Mouse (Mus musculus): ENCODE measurements around the gene Clk3.

Gene Clk3

DNA sequence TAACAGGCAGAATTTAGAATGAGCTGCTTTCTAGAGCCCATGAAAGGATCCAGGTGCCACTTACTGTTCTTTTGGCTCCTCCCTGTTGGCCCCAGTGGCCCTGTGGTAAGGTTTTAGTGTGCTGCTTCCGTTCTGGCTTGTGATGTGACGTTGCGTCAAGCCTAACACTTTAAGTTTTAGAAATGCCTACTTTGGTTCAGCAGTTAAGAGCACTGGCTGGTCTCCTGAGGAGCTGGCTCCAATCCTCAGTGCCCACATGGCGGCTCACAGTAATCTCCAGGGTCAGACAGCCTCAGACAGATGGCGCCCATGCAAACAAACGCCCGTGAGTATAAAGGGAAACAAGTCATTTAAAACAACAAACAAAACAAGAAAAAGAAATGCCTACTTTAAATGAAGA is 47.3 kb downstream of the Clk3 start:
- POLR2A ChIA-PET, result interaction anchor here in 2 of 4 experiments (1.4 to 2.5 kb wide), 3 partner anchors 10 to 11 kb away, joined by 4 to 9 read pairs (median 6); partner anchors contain the start of gene Edc3 (in 2 of the 2)

DNA sequence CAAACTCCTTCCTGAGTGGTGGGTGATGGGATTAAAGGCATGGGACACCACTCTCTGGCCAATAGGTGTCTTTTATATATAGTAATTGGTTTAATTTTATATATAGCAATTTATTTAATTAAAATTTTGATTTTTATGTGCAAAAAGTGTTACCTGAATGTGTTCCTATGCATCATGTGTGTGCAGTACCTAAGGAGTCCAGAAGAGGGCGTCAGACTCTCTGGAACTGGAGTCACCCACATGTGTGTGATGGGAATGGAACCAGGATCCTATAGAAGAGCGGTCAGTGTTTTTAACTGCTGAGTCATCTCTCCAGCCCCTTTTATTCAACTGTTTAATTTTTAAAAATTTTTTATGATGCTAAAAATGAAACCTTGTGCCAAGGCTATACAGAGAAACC is 53.5 kb downstream of the Clk3 start:
- ChIA-PET CTCF (no interaction called here), POLR2A (interaction anchor here in 2 of 4 experiments (1.0 to 1.2 kb wide), 2 partner anchors 23 to 65 kb away, joined by 3 read pairs; no protein-coding TSS in a partner anchor)

More for the DNA sequence above, 47.3 kb downstream of the Clk3 start:
- CTCF ChIA-PET, result interaction anchor here in 2 of 4 experiments (1.0 to 1.2 kb wide), 2 partner anchors 40 to 61 kb away, joined by 3 read pairs; no protein-coding TSS in a partner anchor

DNA sequence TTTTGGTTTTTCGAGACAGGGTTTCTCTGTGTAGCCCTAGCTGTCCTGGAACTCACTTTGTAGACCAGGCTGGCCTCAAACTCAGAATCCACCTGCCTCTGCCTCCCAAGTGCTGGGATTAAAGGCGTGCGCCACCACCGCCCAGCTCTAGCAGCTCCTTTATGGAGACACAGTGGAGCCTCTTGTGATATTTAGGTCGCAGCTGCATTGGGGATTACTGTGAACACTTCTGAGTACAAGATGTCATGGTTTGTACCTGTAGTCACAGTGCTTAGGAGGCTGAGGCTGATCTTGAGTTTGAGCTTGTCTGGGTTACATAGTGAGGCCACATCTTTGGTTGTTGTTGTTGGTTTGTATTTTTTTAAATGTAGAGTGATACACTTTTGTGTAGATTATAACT is 55.4 kb downstream of the Clk3 start:
- CTCF ChIA-PET, result interaction anchor here (0.6 to 1.9 kb wide), 11 partner anchors 31 to 1583 kb away, joined by 3 to 7 read pairs (median 3); no protein-coding TSS in a partner anchor
- POLR2A ChIA-PET, result interaction anchor here in 3 of 4 experiments (0.5 to 1.4 kb wide), 11 partner anchors 10 to 1034 kb away, joined by 3 to 6 read pairs (median 3); partner anchors contain the start of genes Ppcdc (in 1 of the 3) and Rec114 (in 1 of the 3)

DNA sequence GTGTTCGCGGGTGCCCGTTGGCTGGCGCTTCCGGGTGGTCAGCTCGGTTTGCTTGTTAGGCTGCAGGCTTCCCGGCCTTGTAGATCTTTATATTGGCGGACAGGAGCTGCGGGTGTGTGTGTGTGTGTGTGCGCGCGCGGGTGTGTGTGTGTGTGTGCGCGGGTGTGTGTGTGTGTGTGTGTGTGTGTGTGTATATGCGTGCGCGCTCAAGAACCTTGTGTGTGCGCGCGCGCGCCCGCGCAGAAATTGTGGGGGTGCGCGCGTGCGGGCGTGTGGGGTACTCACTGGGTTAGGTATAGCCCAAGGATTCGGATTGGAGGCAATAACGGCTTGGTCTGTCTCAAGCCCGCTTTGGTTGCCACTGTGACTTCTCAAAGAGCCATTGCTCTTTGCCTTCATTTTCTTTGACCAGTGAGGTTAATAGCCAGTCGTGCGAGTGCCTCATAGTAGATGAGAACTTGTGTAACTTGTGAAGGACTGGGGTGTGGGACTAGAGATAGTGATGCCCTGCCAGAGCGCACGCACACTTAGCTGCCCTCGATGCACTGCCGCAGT is 56.9 kb downstream of the Clk3 start:
- ChIA-PET POLR2A (interaction anchor here (0.6 to 3.3 kb wide), 39 partner anchors 9 to 1258 kb away, joined by 3 to 30 read pairs (median 4); partner anchors contain the start of genes Ppcdc (in 2 of the 4), Arid3b (in 1 of the 4), Clk3 (in 1 of the 4) and Cox5a (in 1 of the 4)), CTCF (interaction anchor here in 3 of 4 experiments (0.6 to 1.4 kb wide), 12 partner anchors 12 to 636 kb away, joined by 3 to 9 read pairs (median 4); no protein-coding TSS in a partner anchor)

DNA sequence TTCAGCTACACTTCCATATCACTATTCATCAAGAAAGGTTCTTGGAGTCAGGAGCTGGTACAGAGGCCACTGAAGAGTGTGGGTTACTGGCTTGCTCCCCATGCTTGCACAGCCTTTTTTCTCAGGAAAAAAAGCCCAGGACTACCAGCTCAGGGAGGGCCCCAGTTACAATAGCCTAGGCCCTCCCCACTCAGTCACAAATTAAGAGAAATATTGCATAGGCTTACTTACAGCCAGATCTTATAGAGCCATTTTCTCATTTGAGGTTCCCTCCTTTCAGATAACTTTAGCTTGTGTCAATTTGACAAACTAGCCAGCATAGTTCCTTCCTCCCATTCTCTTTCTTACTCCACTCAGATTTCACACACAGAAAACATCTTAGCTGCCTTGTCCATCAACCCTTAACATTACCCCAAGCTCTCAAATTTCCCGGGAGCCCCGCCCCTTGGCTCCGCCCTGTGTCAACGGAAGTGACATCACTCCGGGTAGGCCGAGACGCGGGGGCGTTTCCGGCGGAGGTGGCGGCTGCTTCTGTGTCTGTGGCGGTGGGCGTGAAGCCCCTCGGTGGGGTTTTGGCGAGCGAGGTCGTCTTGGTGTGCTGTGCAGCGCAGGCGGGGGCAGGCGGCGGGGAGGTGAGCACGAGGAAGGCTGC is 57.5 kb downstream of the Clk3 start, which contains the start of gene Edc3:
TSS of gene Edc3 (plus strand) at position 473 of the 652 bp plus-strand sequence.
- ChIA-PET CTCF (interaction anchor here in 3 of 4 experiments (0.6 to 1.4 kb wide), 13 partner anchors 8 to 635 kb away, joined by 3 to 9 read pairs (median 3); no protein-coding TSS in a partner anchor), POLR2A (interaction anchor here (0.5 to 3.3 kb wide), 51 partner anchors 9 to 1259 kb away, joined by 3 to 30 read pairs (median 3); partner anchors contain the start of genes Ppcdc (in 2 of the 4), Arid3b (in 1 of the 4), Clk3 (in 1 of the 4) and Cox5a (in 1 of the 4))

DNA sequence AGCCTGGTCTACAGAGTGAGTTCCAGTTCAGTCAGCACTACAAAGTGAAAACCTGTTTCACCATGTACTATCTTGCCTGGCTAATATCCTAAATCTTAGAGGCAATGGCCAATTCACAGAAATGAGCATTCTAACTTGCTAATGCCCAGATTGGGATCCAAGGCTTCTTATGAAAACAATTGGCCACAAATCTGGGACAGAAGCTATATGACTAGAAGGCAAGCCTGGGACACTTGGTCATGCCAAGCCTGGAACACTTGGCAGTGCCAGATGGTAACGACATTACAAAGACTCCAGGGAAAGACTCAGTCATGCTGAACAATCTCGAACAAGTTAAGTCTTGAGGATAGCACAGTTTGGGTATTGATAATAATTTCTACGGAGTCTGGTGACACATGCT is 59.2 kb downstream of the Clk3 start:
- ChIA-PET POLR2A (interaction anchor here in 1 of 4 experiments (2.5 to 3.3 kb wide), 2 partner anchors 8 to 53 kb away, joined by 8 to 30 read pairs; partner anchors contain the start of gene Csk), CTCF (interaction anchor here in 2 of 4 experiments (0.6 to 1.0 kb wide), 4 partner anchors 53 to 189 kb away, joined by 3 to 4 read pairs (median 3); no protein-coding TSS in a partner anchor)

All from embryonic stem cell, embryonic (primary cell).